Mouse (Mus musculus): ENCODE data around the gene Rnpepl1. TPM values are rescaled to one million over a fixed set of nuclear protein-coding genes. Genes with fewer than 3 reads are reported as not detected.
A peak's percentile ranks its signal among the peaks of the same experiment; 100 is the strongest.

Gene Rnpepl1
- 29.4 and 29.7 TPM in 2 replicates for polyA plus RNA-seq (2014; fragmentation: Nextera tagmentation; extraction: Ambion mirVana)

- peaks cover 26% of the 10 kb centered on the region for H3K4me1 ChIP-seq (ENCODE audit: control insufficient read depth, insufficient read depth, low read length)
- no peaks in the 10 kb centered on the region for H3K9me3 ChIP-seq (ENCODE audit: control insufficient read depth, low read depth, low read length)
- H3K27me3 ChIP-seq (ENCODE audit: control insufficient read depth, insufficient read depth, low read length), result no peaks in the 10 kb centered on the region
- H3K9ac ChIP-seq (replicated peaks; ENCODE audit: low read depth, low read length), result peak within 1 kb of the TSS; percentile 81
- H3K4me3 ChIP-seq (ENCODE audit: low read depth, low read length), result peak within 1 kb of the TSS; percentile 78
- peak within 1 kb of the TSS; percentile 72 for H3K27ac ChIP-seq (ENCODE audit: low read length)
- WGBS, result under 1% methylated on average over 45 of the region's 57 CpGs
- peak within 1 kb of the TSS; percentile 92 for H3K4me2 ChIP-seq (replicated peaks; ENCODE audit: low read depth, low read length)
- ATAC-seq (ENCODE audit: insufficient number of reproducible peaks, insufficient read depth, low FRiP score, low read depth), result peak; percentile 60
- H3K36me3 ChIP-seq (ENCODE audit: control insufficient read depth, insufficient read depth, low read length), result peaks cover 11% of the 10 kb centered on the region; the same call in 1 of the 2 replicates
Measured at GRCm38 (mm10) chr1:92910239-92910885, at the start of gene Rnpepl1. Rnpepl1 (plus strand) TSS chr1:92910783.

GRCm38 (mm10) chr1:92861503-92861902 is 49.1 kb upstream of the Rnpepl1 start:
- ATAC-seq (ENCODE audit: insufficient number of reproducible peaks, insufficient read depth, low FRiP score, low read depth), result no peak

GRCm38 (mm10) chr1:92863268-92863667 is 47.3 kb upstream of the Rnpepl1 start:
- Histone ChIP-seq H3K27ac (ENCODE audit: low read length) (no peak overlapping the region), H3K4me2 (replicated peaks; ENCODE audit: low read depth, low read length) (no peak overlapping the region), H3K27me3 (ENCODE audit: control insufficient read depth, insufficient read depth, low read length) (no peaks in the 10 kb centered on the region), H3K4me3 (ENCODE audit: low read depth, low read length) (no peak overlapping the region), H3K4me1 (ENCODE audit: control insufficient read depth, insufficient read depth, low read length) (no peaks in the 10 kb centered on the region), H3K9me3 (ENCODE audit: control insufficient read depth, low read depth, low read length) (no peaks in the 10 kb centered on the region), H3K9ac (replicated peaks; ENCODE audit: low read depth, low read length) (no peak overlapping the region), H3K36me3 (ENCODE audit: control insufficient read depth, insufficient read depth, low read length) (peaks cover 10% of the 10 kb centered on the region; the same call in 1 of the 2 replicates)
- no peak for ATAC-seq (ENCODE audit: insufficient number of reproducible peaks, insufficient read depth, low FRiP score, low read depth)
- WGBS, result 83% methylated on average over 4 of the region's 4 CpGs

More at GRCm38 (mm10) chr1:92861503-92861902, 49.1 kb upstream of the Rnpepl1 start:
- Histone ChIP-seq H3K4me1 (ENCODE audit: control insufficient read depth, insufficient read depth, low read length) (no peaks in the 10 kb centered on the region), H3K36me3 (ENCODE audit: control insufficient read depth, insufficient read depth, low read length) (peaks cover 25% of the 10 kb centered on the region), H3K9me3 (ENCODE audit: control insufficient read depth, low read depth, low read length) (no peaks in the 10 kb centered on the region), H3K27ac (ENCODE audit: low read length) (no peak overlapping the region), H3K9ac (replicated peaks; ENCODE audit: low read depth, low read length) (no peak overlapping the region), H3K27me3 (ENCODE audit: control insufficient read depth, insufficient read depth, low read length) (no peaks in the 10 kb centered on the region), H3K4me3 (ENCODE audit: low read depth, low read length) (no peak overlapping the region), H3K4me2 (replicated peaks; ENCODE audit: low read depth, low read length) (no peak overlapping the region)
- WGBS, result 76% methylated on average over 6 of the region's 6 CpGs

GRCm38 (mm10) chr1:92866170-92866569 is 44.4 kb upstream of the Rnpepl1 start:
- Histone ChIP-seq H3K36me3 (ENCODE audit: control insufficient read depth, insufficient read depth, low read length) (no peaks in the 10 kb centered on the region), H3K9ac (replicated peaks; ENCODE audit: low read depth, low read length) (no peak overlapping the region), H3K4me2 (replicated peaks; ENCODE audit: low read depth, low read length) (no peak overlapping the region), H3K27ac (ENCODE audit: low read length) (no peak overlapping the region), H3K9me3 (ENCODE audit: control insufficient read depth, low read depth, low read length) (no peaks in the 10 kb centered on the region), H3K4me1 (ENCODE audit: control insufficient read depth, insufficient read depth, low read length) (no peaks in the 10 kb centered on the region), H3K27me3 (ENCODE audit: control insufficient read depth, insufficient read depth, low read length) (no peaks in the 10 kb centered on the region), H3K4me3 (ENCODE audit: low read depth, low read length) (no peak overlapping the region)
- 73% methylated on average over 2 of the region's 2 CpGs for WGBS
- ATAC-seq (ENCODE audit: insufficient number of reproducible peaks, insufficient read depth, low FRiP score, low read depth), result no peak

- Histone ChIP-seq H3K4me3 (ENCODE audit: low read depth, low read length) (no peak overlapping the region), H3K9me3 (ENCODE audit: control insufficient read depth, low read depth, low read length) (no peaks in the 10 kb centered on the region), H3K4me2 (replicated peaks; ENCODE audit: low read depth, low read length) (no peak overlapping the region), H3K27me3 (ENCODE audit: control insufficient read depth, insufficient read depth, low read length) (no peaks in the 10 kb centered on the region), H3K36me3 (ENCODE audit: control insufficient read depth, insufficient read depth, low read length) (no peaks in the 10 kb centered on the region), H3K27ac (ENCODE audit: low read length) (no peak overlapping the region), H3K4me1 (ENCODE audit: control insufficient read depth, insufficient read depth, low read length) (no peaks in the 10 kb centered on the region), H3K9ac (replicated peaks; ENCODE audit: low read depth, low read length) (no peak overlapping the region)
- 82% methylated on average over 2 of the region's 2 CpGs for WGBS
- ATAC-seq (ENCODE audit: insufficient number of reproducible peaks, insufficient read depth, low FRiP score, low read depth), result no peak
Measured at GRCm38 (mm10) chr1:92869985-92870384, 40.6 kb upstream of the Rnpepl1 start.

- H3K4me3 ChIP-seq (ENCODE audit: low read depth, low read length), result no peak overlapping the region
- H3K4me2 ChIP-seq (replicated peaks; ENCODE audit: low read depth, low read length), result no peak overlapping the region
- ATAC-seq (ENCODE audit: insufficient number of reproducible peaks, insufficient read depth, low FRiP score, low read depth), result no peak
- H3K36me3 ChIP-seq (ENCODE audit: control insufficient read depth, insufficient read depth, low read length), result no peaks in the 10 kb centered on the region
- H3K4me1 ChIP-seq (ENCODE audit: control insufficient read depth, insufficient read depth, low read length), result no peaks in the 10 kb centered on the region
- H3K27ac ChIP-seq (ENCODE audit: low read length), result no peak overlapping the region
- no peak overlapping the region for H3K9ac ChIP-seq (replicated peaks; ENCODE audit: low read depth, low read length)
- no peaks in the 10 kb centered on the region for H3K27me3 ChIP-seq (ENCODE audit: control insufficient read depth, insufficient read depth, low read length)
- 80% methylated on average over 7 of the region's 7 CpGs for WGBS
- H3K9me3 ChIP-seq (ENCODE audit: control insufficient read depth, low read depth, low read length), result no peaks in the 10 kb centered on the region
Measured at GRCm38 (mm10) chr1:92872666-92873065, 37.9 kb upstream of the Rnpepl1 start.

- 76% methylated on average over 3 of the region's 3 CpGs for WGBS
- Histone ChIP-seq H3K9me3 (ENCODE audit: control insufficient read depth, low read depth, low read length) (no peaks in the 10 kb centered on the region), H3K27ac (ENCODE audit: low read length) (no peak overlapping the region), H3K4me1 (ENCODE audit: control insufficient read depth, insufficient read depth, low read length) (no peaks in the 10 kb centered on the region), H3K4me2 (replicated peaks; ENCODE audit: low read depth, low read length) (no peak overlapping the region), H3K4me3 (ENCODE audit: low read depth, low read length) (no peak overlapping the region), H3K27me3 (ENCODE audit: control insufficient read depth, insufficient read depth, low read length) (no peaks in the 10 kb centered on the region), H3K9ac (replicated peaks; ENCODE audit: low read depth, low read length) (no peak overlapping the region), H3K36me3 (ENCODE audit: control insufficient read depth, insufficient read depth, low read length) (no peaks in the 10 kb centered on the region)
- no peak for ATAC-seq (ENCODE audit: insufficient number of reproducible peaks, insufficient read depth, low FRiP score, low read depth)
Measured at GRCm38 (mm10) chr1:92874011-92874410, 36.6 kb upstream of the Rnpepl1 start.

- 78% methylated on average over 8 of the region's 8 CpGs for WGBS
- Histone ChIP-seq H3K9me3 (ENCODE audit: control insufficient read depth, low read depth, low read length) (no peaks in the 10 kb centered on the region), H3K36me3 (ENCODE audit: control insufficient read depth, insufficient read depth, low read length) (no peaks in the 10 kb centered on the region), H3K4me2 (replicated peaks; ENCODE audit: low read depth, low read length) (no peak overlapping the region), H3K27me3 (ENCODE audit: control insufficient read depth, insufficient read depth, low read length) (no peaks in the 10 kb centered on the region), H3K4me3 (ENCODE audit: low read depth, low read length) (no peak overlapping the region), H3K4me1 (ENCODE audit: control insufficient read depth, insufficient read depth, low read length) (no peaks in the 10 kb centered on the region), H3K27ac (ENCODE audit: low read length) (no peak overlapping the region), H3K9ac (replicated peaks; ENCODE audit: low read depth, low read length) (no peak overlapping the region)
- no peak for ATAC-seq (ENCODE audit: insufficient number of reproducible peaks, insufficient read depth, low FRiP score, low read depth)
Measured at GRCm38 (mm10) chr1:92875360-92876111, 35.0 kb upstream of the Rnpepl1 start.

All from stomach, embryonic 14.5 days (tissue).